Mouse (Mus musculus): ENCODE measurements around the gene Zfp568.

Gene Zfp568

GRCm38 (mm10) chr7:30053591-30053990 lies 69.8 kb downstream of the Zfp568 start:
- no peak for ATAC-seq (ENCODE audit: low TSS enrichment)

- no peak for ATAC-seq (ENCODE audit: low TSS enrichment)
Observed at GRCm38 (mm10) chr7:30060341-30060740, 76.6 kb downstream of the Zfp568 start.

- no peak for ATAC-seq (ENCODE audit: low TSS enrichment)
Observed at GRCm38 (mm10) chr7:30062478-30062877, 78.7 kb downstream of the Zfp568 start.

GRCm38 (mm10) chr7:30064622-30065021 lies 80.9 kb downstream of the Zfp568 start:
- ATAC-seq (ENCODE audit: low TSS enrichment), result no peak

- peak; percentile 97 for ATAC-seq (ENCODE audit: low TSS enrichment)
Observed at GRCm38 (mm10) chr7:30072146-30073028, 88.6 kb downstream of the Zfp568 start, which contains the start of gene Zfp82. Gene Zfp82, minus strand, starts transcription at chr7:30072900.
